Mouse (Mus musculus): ENCODE data around the gene Plcg2.
A peak's percentile ranks its signal among the peaks of the same experiment; 100 is the strongest.

GRCm38 (mm10) chr8:117454516-117455116 is 43.5 kb upstream of the Plcg2 start:
- TF ChIP-seq CTCF (IDR thresholded peaks at IDR 0.05; ENCODE audit: low read depth, low read length) (0 out of 2 replicates have a peak, but pooled peaks have one; percentile 10), POLR2A (IDR thresholded peaks at IDR 0.05; ENCODE audit: borderline replicate concordance, low read depth, low read length) (no peak)
